Mouse (Mus musculus): Measurements from ENCODE around the gene Slc2a10.

Gene Slc2a10

GRCm38 (mm10) chr2:165503259-165504203 lies at the start of gene Slc2a10:
Slc2a10 (plus strand) TSS chr2:165503787.
- no peak for DNase-seq

- DNase-seq = no peak
These were observed 46.9 kb upstream of the Slc2a10 start for GRCm38 (mm10) chr2:165456710-165457109.

GRCm38 (mm10) chr2:165458189-165458588 lies 45.4 kb upstream of the Slc2a10 start:
- DNase-seq = no peak

GRCm38 (mm10) chr2:165459663-165460062 lies 43.9 kb upstream of the Slc2a10 start:
- no peak for DNase-seq

GRCm38 (mm10) chr2:165467824-165468452 lies 35.6 kb upstream of the Slc2a10 start:
- DNase-seq = no peak

- no peak for DNase-seq
These were observed 33.4 kb upstream of the Slc2a10 start for GRCm38 (mm10) chr2:165470167-165470566.

GRCm38 (mm10) chr2:165471943-165472342 lies 31.6 kb upstream of the Slc2a10 start:
- no peak for DNase-seq

GRCm38 (mm10) chr2:165473003-165473402 lies 30.6 kb upstream of the Slc2a10 start, which contains the start of gene Slc13a3:
Slc13a3 (minus strand) TSS chr2:165473230.
- no peak for DNase-seq

GRCm38 (mm10) chr2:165475412-165475811 lies 28.2 kb upstream of the Slc2a10 start:
- DNase-seq = no peak

- no peak for DNase-seq
These were observed 27.7 kb upstream of the Slc2a10 start for GRCm38 (mm10) chr2:165475850-165476249.

- DNase-seq = no peak
These were observed 21.6 kb upstream of the Slc2a10 start for GRCm38 (mm10) chr2:165482003-165482402.

- no peak for DNase-seq
These were observed 19.4 kb upstream of the Slc2a10 start for GRCm38 (mm10) chr2:165484152-165484551.

GRCm38 (mm10) chr2:165485826-165486225 lies 17.8 kb upstream of the Slc2a10 start:
- no peak for DNase-seq

GRCm38 (mm10) chr2:165486401-165486800 lies 17.2 kb upstream of the Slc2a10 start:
- DNase-seq = no peak

GRCm38 (mm10) chr2:165486881-165487535 lies 16.6 kb upstream of the Slc2a10 start:
- peak in 1 of 2 experiments; percentile 43 for DNase-seq

GRCm38 (mm10) chr2:165492648-165493553 lies 10.7 kb upstream of the Slc2a10 start, which contains the start of gene Trp53rka:
Trp53rka (minus strand) TSS chr2:165493324.
- DNase-seq = peak; percentile 63 to 66

- no peak for DNase-seq
These were observed 9.9 kb upstream of the Slc2a10 start for GRCm38 (mm10) chr2:165493587-165494210.

GRCm38 (mm10) chr2:165494495-165494894 lies 9.1 kb upstream of the Slc2a10 start:
- no peak for DNase-seq

GRCm38 (mm10) chr2:165496251-165496650 lies 7.3 kb upstream of the Slc2a10 start:
- DNase-seq = peak; percentile 31 to 38

- DNase-seq = no peak
These were observed 5.8 kb upstream of the Slc2a10 start for GRCm38 (mm10) chr2:165497706-165498275.

GRCm38 (mm10) chr2:165498816-165499215 lies 4.8 kb upstream of the Slc2a10 start:
- no peak for DNase-seq
